Mouse (Mus musculus) left cerebral cortex, postnatal 4 days (tissue): Measurements from ENCODE around the gene Dync1i1. TPM values are rescaled to one million over a fixed set of nuclear protein-coding genes. Genes with fewer than 3 reads are reported as not detected.

Source experiments
- DNase-seq: peaks from one replicate; pipeline ENCODE4 v3.0.0-alpha.2; 2022
- intact Hi-C: fragments of 180-260 bp; cut with DNase I; formaldehyde crosslinking; loops from one replicate; pipeline ENCODE4 v1.15.1; 2025
- total RNA-seq, 2 experiments: library from RNA; stranded (reverse); gene quantifications; 2 replicates each; pipeline ENCODE4 v1.2.3; 2021

Dync1i1 gene
- total RNA-seq, 2 experiments from 2014 or later = 188 to 197 TPM

- DNase-seq = no peak
- intact Hi-C loops = no loop called here
Observed at GRCm38 (mm10) chr6:5846154-5846553, 120.7 kb downstream of the Dync1i1 start.

GRCm38 (mm10) chr6:5854048-5854836 lies 128.8 kb downstream of the Dync1i1 start:
- intact Hi-C loops = loop anchor here (10.0 kb wide), 1 partner anchor 151 kb away; no protein-coding TSS in a partner anchor
- DNase-seq = no peak

- no peak for DNase-seq
- intact Hi-C loops = loop anchor here (5.0 to 10.0 kb wide), 2 partner anchors 149 to 1027 kb away; partner anchors contain the start of gene Dlx5
Observed at GRCm38 (mm10) chr6:5855526-5855925, 130.1 kb downstream of the Dync1i1 start.

- intact Hi-C loops = loop anchor here (5.0 to 10.0 kb wide), 2 partner anchors 146 to 1024 kb away; partner anchors contain the start of gene Dlx5
- peak; percentile 60 for DNase-seq
Observed at GRCm38 (mm10) chr6:5858371-5858770, 132.9 kb downstream of the Dync1i1 start.

GRCm38 (mm10) chr6:5858901-5859598 lies 133.6 kb downstream of the Dync1i1 start:
- DNase-seq = no peak

GRCm38 (mm10) chr6:5859630-5860029 lies 134.2 kb downstream of the Dync1i1 start:
- no peak for DNase-seq
- intact Hi-C loops = loop anchor here (5.0 to 10.0 kb wide), 2 partner anchors 145 to 1023 kb away; partner anchors contain the start of gene Dlx5

More at GRCm38 (mm10) chr6:5858901-5859598, 133.6 kb downstream of the Dync1i1 start:
- intact Hi-C loops = loop anchor here (5.0 to 10.0 kb wide), 2 partner anchors 146 to 1023 kb away; partner anchors contain the start of gene Dlx5

GRCm38 (mm10) chr6:5866091-5866490 lies 140.7 kb downstream of the Dync1i1 start:
- no peak for DNase-seq
- intact Hi-C loops = no loop called here

- intact Hi-C loops = no loop called here
- DNase-seq = no peak
Observed at GRCm38 (mm10) chr6:5867221-5867620, 141.8 kb downstream of the Dync1i1 start.

- intact Hi-C loops = no loop called here
- DNase-seq = no peak
Observed at GRCm38 (mm10) chr6:5871060-5871459, 145.6 kb downstream of the Dync1i1 start.

- DNase-seq = no peak
- intact Hi-C loops = no loop called here
Observed at GRCm38 (mm10) chr6:5871581-5872298, 146.3 kb downstream of the Dync1i1 start.

- intact Hi-C loops = no loop called here
- peak; percentile 69 for DNase-seq
Observed at GRCm38 (mm10) chr6:5889341-5889740, 163.9 kb downstream of the Dync1i1 start.

- intact Hi-C loops = no loop called here
- no peak for DNase-seq
Observed at GRCm38 (mm10) chr6:5911295-5911694, 185.9 kb downstream of the Dync1i1 start.

- no peak for DNase-seq
- intact Hi-C loops = no loop called here
Observed at GRCm38 (mm10) chr6:5915028-5915427, 189.6 kb downstream of the Dync1i1 start.

GRCm38 (mm10) chr6:5920670-5921069 lies 195.2 kb downstream of the Dync1i1 start:
- DNase-seq = no peak
- intact Hi-C loops = no loop called here

- DNase-seq = no peak
- intact Hi-C loops = no loop called here
Observed at GRCm38 (mm10) chr6:5922676-5923075, 197.2 kb downstream of the Dync1i1 start.

- intact Hi-C loops = no loop called here
- no peak for DNase-seq
Observed at GRCm38 (mm10) chr6:5923148-5923547, 197.7 kb downstream of the Dync1i1 start.

GRCm38 (mm10) chr6:5930140-5930539 lies 204.7 kb downstream of the Dync1i1 start:
- peak; percentile 55 for DNase-seq
- intact Hi-C loops = no loop called here

GRCm38 (mm10) chr6:5935587-5936353 lies 210.3 kb downstream of the Dync1i1 start:
- DNase-seq = peak; percentile 45
- intact Hi-C loops = no loop called here

GRCm38 (mm10) chr6:5949812-5950392 lies 224.5 kb downstream of the Dync1i1 start:
- intact Hi-C loops = no loop called here
- DNase-seq = no peak
